Mouse (Mus musculus) layer of hippocampus, adult 11-12 months (tissue): ENCODE measurements around the gene Cobll1.

ENCODE experiments used
- DNase-seq: peaks from one replicate; pipeline ENCODE4 v3.0.0; 2022; ENCODE audit warnings: low spot score

The Cobll1 gene

GRCm38 (mm10) chr2:65237116-65237515, 2.1 kb downstream of the Cobll1 start:
- no peak for DNase-seq

DNA sequence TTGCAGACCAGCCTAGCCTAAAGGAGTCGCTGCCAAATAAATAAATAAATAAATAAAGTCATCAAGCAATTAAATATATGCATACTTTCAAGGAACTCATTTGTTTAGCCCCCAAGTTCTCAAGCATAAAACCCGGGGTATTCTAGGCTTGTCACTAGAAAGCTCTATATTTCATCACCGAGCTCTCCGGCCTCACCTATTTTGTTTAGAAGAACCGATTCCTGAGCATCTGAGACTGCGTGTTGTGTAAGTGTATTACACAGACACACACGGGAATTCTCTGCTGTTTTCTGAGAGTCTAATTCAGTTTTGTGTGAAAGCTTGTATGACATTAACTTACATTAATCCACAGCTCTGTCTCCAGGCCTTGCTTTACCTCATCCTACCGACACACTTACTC, 2.6 kb downstream of the Cobll1 start:
- DNase-seq = no peak

DNA sequence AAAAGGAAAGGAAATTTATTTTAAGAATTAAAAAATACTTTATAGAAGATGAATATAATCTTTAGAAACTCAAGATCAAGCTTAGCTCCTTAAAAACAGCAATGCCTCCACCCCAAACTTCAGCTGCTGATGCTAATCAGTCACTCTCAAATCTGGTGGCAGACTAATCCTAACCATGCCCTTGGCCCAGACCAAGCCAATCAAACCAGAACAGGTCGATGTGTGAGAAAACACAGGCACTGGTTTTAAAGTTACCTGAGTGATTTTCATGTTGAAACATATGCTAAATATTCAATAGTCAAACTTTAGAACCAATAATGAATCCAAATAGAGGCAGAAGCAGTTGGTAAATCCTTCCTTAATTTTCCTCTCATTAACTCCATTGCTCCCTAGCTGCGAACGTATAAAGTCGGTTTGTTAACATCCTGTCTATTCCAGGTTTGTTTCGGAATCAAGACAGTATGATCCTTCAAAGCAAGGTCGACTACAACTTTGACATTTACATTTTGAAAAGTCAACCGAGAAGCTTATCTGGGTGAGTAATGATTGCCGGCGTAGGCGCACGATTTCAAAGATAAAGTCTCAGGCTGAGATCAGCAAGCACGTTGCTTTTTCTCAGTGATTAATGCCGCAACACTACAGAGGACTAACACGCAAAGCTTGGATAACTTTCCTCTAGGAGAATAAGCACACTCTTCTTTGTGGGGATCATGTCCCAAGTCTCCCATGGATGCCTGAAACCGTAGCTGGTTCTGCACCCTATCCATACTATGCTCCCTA, 6.3 kb downstream of the Cobll1 start:
- no peak for DNase-seq

DNA sequence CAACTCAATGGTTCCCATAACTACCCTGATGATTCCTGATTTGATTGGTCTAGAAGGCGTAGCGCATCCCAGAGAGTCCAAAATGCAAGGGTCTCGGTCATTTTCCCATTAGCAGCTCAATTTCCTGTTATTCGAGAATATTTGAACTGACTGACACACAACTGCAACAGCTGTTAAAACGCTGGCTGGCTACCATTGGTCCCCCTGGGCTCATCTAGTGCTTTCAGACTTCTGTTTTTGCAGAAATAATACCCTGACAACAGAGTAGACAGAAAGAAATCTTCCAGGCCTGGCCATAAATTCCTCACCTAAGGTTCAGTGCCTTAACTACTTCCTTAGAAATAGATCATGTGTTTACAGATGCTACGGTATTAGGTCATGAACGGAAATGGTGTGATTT, 10.8 kb downstream of the Cobll1 start:
- no peak for DNase-seq

DNA sequence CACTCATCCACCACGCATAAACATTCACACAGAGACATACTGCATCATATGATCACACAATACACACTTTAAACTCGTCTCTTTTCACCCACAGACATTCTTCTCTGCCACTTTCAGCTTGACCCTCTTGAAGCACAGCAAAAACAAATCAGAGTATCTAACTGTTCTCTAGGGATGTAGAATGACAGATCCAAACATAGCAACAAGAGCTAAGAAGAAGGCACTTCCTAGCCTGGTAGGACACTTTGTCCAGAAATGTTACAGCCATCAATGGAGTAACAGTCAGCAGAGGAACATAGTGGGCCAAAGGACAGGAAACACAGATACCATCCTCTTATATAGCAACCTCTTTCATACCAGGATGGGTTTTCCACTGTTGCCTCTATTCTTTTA, 11.3 kb downstream of the Cobll1 start:
- no peak for DNase-seq

DNA sequence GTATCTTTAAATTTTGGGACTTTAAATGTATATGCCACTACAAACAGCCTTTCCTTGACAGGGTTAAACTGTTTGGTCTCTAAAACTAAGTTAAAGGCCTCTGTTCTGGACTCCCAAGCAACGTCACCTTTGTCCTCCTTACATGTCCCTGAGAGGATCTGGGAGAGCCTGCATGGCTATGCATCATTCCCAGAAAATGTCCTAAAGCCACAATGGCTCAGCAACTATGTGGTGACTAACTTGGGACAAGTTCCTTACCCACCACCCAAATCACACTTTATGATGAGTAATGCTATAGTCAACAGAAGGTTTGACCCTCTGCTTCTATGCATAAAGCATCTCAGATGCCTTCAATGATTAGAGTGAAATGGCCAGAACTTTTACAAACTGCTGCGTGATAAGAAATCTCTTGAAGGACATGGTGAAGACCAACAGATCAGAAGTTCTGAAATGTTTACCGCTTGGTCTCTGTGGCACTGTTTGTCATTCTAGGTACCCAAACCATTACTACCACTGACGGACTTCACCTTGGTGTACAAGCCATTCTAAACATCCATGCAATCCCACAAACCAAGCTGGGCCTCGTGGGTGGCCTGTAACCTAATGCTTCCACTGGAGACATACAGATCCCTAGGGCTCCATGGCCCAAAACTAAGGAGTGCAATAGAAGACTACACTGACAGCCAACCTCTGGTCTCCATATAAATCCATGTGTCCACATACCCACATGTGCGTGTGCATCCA, 11.9 kb downstream of the Cobll1 start:
- no peak for DNase-seq

- DNase-seq = no peak
These were observed 12.7 kb downstream of the Cobll1 start for GRCm38 (mm10) chr2:65226494-65226893.

- DNase-seq = no peak
These were observed 15.1 kb downstream of the Cobll1 start for GRCm38 (mm10) chr2:65223956-65224735.

- no peak for DNase-seq
These were observed 16.2 kb downstream of the Cobll1 start for GRCm38 (mm10) chr2:65223012-65223411.

GRCm38 (mm10) chr2:65221646-65222045, 17.6 kb downstream of the Cobll1 start:
- DNase-seq = no peak

- DNase-seq = no peak
These were observed 18.6 kb downstream of the Cobll1 start for GRCm38 (mm10) chr2:65220563-65220962.

DNA sequence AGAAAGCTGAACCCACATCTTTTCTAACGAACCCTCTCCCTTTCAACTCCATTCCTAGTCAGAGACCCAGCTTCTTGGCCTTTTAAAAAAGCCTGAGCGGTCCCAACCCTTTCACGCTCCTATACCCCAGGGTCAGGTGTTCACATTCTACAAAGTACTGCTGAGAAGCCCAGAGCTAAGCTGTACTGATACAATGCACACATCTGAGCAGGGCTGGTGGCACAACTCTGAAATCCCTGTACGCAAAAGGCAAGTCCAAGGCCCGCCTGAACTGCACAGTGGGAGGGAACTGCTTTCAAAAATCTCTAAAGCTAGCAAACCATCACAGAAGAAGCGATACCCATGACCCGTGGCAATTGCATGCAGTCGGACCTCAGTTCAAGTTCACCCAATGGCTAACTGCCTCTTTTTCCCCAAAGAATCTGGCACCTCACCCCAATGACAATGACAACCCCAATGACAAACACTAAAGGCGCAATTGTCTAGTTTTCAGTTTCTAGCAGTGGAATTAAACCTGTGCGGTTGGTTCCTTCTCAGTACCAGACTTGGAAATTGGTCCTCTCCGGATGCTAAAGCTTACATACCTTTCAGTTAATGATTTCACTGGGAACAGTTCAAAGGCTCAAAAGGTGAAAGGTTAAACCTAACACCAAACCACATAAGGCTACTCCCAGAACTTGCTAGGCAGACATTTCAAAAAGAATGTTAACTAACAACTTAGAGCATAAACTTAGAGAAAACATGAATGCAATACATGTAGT, 19.6 kb downstream of the Cobll1 start:
- no peak for DNase-seq

DNA sequence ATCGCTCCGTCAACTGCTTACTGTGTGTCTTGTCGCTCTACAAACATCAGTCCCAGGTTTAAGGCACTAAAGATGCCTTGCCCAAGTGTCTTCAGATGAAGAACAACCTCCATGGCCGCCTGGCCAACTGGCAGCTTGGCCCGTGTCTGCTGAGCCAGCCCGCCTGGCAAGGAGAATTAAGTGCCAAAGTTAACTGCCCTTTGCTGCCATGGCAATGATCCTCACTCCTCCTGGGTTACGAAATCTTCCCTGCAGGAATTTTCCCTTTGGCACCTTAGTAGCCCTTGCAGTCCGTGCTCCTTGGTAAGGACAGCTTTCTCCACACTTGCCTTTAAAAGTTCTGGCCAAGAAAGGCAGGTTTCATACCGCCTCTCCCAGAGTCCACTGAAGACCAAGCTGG, 20.9 kb downstream of the Cobll1 start:
- DNase-seq = no peak

- DNase-seq = no peak
These were observed 21.5 kb downstream of the Cobll1 start for GRCm38 (mm10) chr2:65217677-65218076.

- DNase-seq = no peak
These were observed 23.0 kb downstream of the Cobll1 start for GRCm38 (mm10) chr2:65216163-65216562.

DNA sequence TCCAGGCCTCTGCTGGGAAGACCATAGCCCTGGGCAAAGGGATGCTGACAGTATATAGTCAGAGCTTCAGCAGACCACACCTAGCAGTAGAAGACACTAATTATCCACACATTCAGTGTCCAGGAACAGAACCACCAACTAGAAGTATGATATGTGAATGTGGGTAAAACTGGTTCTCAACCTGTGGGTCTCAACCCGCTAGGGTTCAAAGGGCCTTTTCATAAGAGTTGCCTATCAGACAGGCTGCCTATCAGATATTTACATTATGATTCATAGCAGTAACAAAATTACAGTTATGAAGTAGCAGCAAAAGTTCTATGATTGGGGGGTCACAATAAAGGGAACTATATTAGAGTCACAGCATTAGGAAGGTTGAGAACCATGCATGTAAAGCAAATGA, 24.6 kb downstream of the Cobll1 start:
- no peak for DNase-seq

DNA sequence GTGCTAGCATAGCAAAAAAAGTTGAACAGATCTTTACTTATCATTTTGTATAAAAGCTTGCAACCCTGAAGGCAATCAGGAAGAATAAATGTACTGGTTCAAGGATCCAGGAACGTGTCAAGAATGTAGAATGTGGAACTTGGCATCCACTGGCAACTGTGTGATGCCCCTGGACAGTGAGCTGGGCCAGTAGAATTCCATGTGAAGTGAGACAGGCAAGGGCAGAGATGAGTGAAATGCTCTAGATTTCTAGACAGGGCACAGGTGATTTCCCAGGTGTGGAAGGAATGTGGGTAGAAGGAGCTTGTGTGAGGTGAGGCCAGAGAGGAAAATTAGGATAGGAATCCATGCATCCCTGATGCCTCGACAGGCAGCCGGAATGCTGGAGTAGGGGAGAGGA, 25.5 kb downstream of the Cobll1 start:
- no peak for DNase-seq

DNA sequence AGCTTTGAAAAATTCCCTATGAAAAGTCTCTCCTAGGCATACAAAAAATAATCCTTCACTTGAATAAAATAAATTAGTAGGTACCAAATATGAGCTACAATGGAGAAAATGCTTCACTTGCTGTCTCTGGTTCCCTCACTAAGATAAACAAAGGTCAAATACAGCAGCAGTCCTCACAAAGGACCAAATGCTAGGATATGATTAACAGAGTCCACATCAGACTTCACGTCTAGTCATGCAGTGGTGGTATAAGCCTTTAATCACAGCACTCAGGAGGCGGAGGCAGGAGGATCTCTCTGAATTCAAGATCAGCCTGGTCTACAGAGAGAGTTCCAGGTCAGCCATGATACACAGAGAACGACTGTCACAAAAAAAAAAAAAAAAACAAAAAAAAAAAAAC, 27.6 kb downstream of the Cobll1 start:
- DNase-seq = no peak

DNA sequence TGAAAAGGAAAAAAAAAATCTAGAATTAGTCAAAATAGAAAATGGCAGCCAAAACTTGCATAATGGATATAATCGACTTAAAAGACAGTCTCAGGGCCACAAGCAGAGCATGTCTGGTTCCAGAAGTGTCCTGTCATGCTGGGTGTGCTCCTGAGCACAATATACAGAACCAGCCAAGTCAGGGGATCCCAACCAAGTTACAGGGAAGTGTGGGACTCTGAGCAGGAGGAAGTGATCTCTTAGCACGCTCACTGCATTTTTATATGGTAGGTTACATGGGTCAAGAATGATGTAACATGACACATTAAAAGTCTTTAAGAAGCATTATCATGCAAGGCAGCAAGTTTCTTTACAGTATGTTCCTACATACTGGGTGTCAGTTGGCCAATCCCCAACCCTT, 31.5 kb downstream of the Cobll1 start:
- DNase-seq = no peak

GRCm38 (mm10) chr2:65203699-65204098, 35.5 kb downstream of the Cobll1 start:
- no peak for DNase-seq

- no peak for DNase-seq
These were observed 39.5 kb downstream of the Cobll1 start for GRCm38 (mm10) chr2:65199706-65200105.

- DNase-seq = no peak
These were observed 40.6 kb downstream of the Cobll1 start for GRCm38 (mm10) chr2:65198605-65199004.
